Mouse (Mus musculus) CH12.LX (cell line): Measurements from ENCODE around the gene Hivep2. TPM values are rescaled to one million over a fixed set of nuclear protein-coding genes. Genes with fewer than 3 reads are reported as not detected.

ENCODE experiments used
- DNase-seq: peaks from one replicate; pipeline ENCODE4 v3.0.0-alpha.2; 2013; ENCODE audit errors: extremely low read depth
- H3K27ac ChIP-seq: 2 replicates; pipeline ENCODE4 v1.5.1; 2012; ENCODE audit warnings: low read depth, mild to moderate bottlenecking, control low read depth, moderate library complexity; ENCODE audit not compliant: insufficient read depth
- H3K27me3 ChIP-seq: replicated peaks from 2 replicates; pipeline ENCODE3; 2012; ENCODE audit warnings: inconsistent platforms
- H3K36me3 ChIP-seq, 2 experiments: replicated peaks in 1 of 2; 2 replicates each; pipeline versions ENCODE3 to v1.6.1; 2012; ENCODE audit warnings: inconsistent platforms in 1 of 2, low read length in 1 of 2, mild to moderate bottlenecking in 1 of 2, mixed read lengths in 1 of 2, moderate library complexity in 1 of 2; ENCODE audit not compliant: control insufficient read depth in 1 of 2, insufficient read depth in 1 of 2
- H3K4me1 ChIP-seq, 2 experiments: 2 replicates each; pipeline ENCODE4 v1.6.1; 2012; ENCODE audit warnings: inconsistent platforms in 1 of 2, moderate library complexity in 1 of 2; ENCODE audit not compliant: insufficient read depth in 2 of 2, control insufficient read depth in 1 of 2
- H3K4me2 ChIP-seq: 2 replicates; pipeline ENCODE4 v1.6.1; 2012; ENCODE audit warnings: low read depth, mild to moderate bottlenecking, control low read depth; ENCODE audit not compliant: poor library complexity, insufficient read depth, severe bottlenecking
- H3K4me3 ChIP-seq, 3 experiments: fragments of 150-350 bp in 1 of 3; sonication (generic) in 1 of 3; replicated peaks in 1 of 3; 2 replicates each; pipeline versions ENCODE3 to v1.5.1; 2011 to 2012; ENCODE audit warnings: low read depth in 2 of 3, low read length in 2 of 3, mild to moderate bottlenecking in 2 of 3, moderate library complexity in 2 of 3, control low read depth in 1 of 3, improper control_type of control experiment in 1 of 3, inconsistent platforms in 1 of 3, mixed read lengths in 1 of 3; ENCODE audit not compliant: poor library complexity in 1 of 3
- H3K79me2 ChIP-seq: replicated peaks from 2 replicates; pipeline ENCODE4 v1.6.1; 2012; ENCODE audit warnings: mild to moderate bottlenecking, moderate library complexity; ENCODE audit not compliant: control insufficient read depth, poor library complexity, insufficient read depth, severe bottlenecking; ENCODE audit errors: extremely low read depth
- H3K9ac ChIP-seq: 2 replicates; pipeline ENCODE4 v1.6.1; 2012; ENCODE audit warnings: low read depth, mild to moderate bottlenecking, control low read depth, moderate library complexity; ENCODE audit not compliant: insufficient read depth
- H3K9me3 ChIP-seq: replicated peaks from 2 replicates; pipeline ENCODE3; 2012; ENCODE audit warnings: low read length, inconsistent platforms, mixed read lengths
- CTCF ChIP-seq, 2 experiments: IDR thresholded peaks in 1 of 2; conservative IDR thresholded peaks in 1 of 2; 2 replicates each; pipeline ENCODE4 v1.5.1; 2011 to 2012; ENCODE audit warnings: low read depth in 2 of 2, low read length in 2 of 2, improper control_type of control experiment in 1 of 2, inconsistent platforms in 1 of 2, mild to moderate bottlenecking in 1 of 2, moderate library complexity in 1 of 2
- ELF1 ChIP-seq: IDR thresholded peaks from 2 replicates; pipeline ENCODE4 v1.6.1; 2014; ENCODE audit warnings: low read depth, mild to moderate bottlenecking, inconsistent platforms, low read length, improper control_type of control experiment
- ETS1 ChIP-seq: conservative IDR thresholded peaks from 2 replicates; pipeline ENCODE4 v1.6.1; 2012; ENCODE audit warnings: low read depth, mild to moderate bottlenecking, inconsistent platforms, low read length, improper control_type of control experiment, moderate library complexity
- GABPA ChIP-seq: IDR thresholded peaks from 2 replicates; pipeline ENCODE4 v1.6.1; 2012; ENCODE audit warnings: low read depth, low read length, improper control_type of control experiment, inconsistent platforms; ENCODE audit not compliant: insufficient replicate concordance
- JUN ChIP-seq: IDR thresholded peaks from 2 replicates; pipeline ENCODE4 v1.6.1; 2011; ENCODE audit warnings: low read depth, mild to moderate bottlenecking, low read length, improper control_type of control experiment, moderate library complexity; ENCODE audit not compliant: insufficient read depth
- JUND ChIP-seq: conservative IDR thresholded peaks from 2 replicates; pipeline ENCODE4 v1.6.1; 2011; ENCODE audit warnings: low read depth, low read length, improper control_type of control experiment
- MAFK ChIP-seq: IDR thresholded peaks from 2 replicates; pipeline ENCODE4 v1.6.1; 2011; ENCODE audit warnings: low read length, improper control_type of control experiment; ENCODE audit not compliant: insufficient replicate concordance
- MAZ ChIP-seq: IDR thresholded peaks from 2 replicates; pipeline ENCODE4 v1.6.1; 2012; ENCODE audit warnings: low read depth, mild to moderate bottlenecking, inconsistent platforms, low read length, improper control_type of control experiment, moderate library complexity
- MEF2A ChIP-seq: IDR thresholded peaks from 2 replicates; pipeline ENCODE4 v1.6.1; 2014; ENCODE audit warnings: low read depth, mild to moderate bottlenecking, inconsistent platforms, low read length, improper control_type of control experiment, borderline replicate concordance
- MXI1 ChIP-seq: IDR thresholded peaks from 2 replicates; pipeline ENCODE4 v1.6.1; 2011; ENCODE audit warnings: mild to moderate bottlenecking, low read depth, low read length, improper control_type of control experiment
- NELFE ChIP-seq: IDR thresholded peaks from 2 replicates; pipeline ENCODE4 v1.6.1; 2011; ENCODE audit warnings: low read depth, low read length, improper control_type of control experiment
- NRF1 ChIP-seq: IDR thresholded peaks from 2 replicates; pipeline ENCODE4 v1.6.1; 2014; ENCODE audit warnings: low read depth, mild to moderate bottlenecking, inconsistent platforms, low read length, improper control_type of control experiment, moderate library complexity
- POLR2AphosphoS2 ChIP-seq: IDR thresholded peaks from 2 replicates; pipeline ENCODE4 v1.6.1; 2011; ENCODE audit warnings: low read depth, low read length, improper control_type of control experiment
- RAD21 ChIP-seq: IDR thresholded peaks from 2 replicates; pipeline ENCODE4 v1.6.1; 2011; ENCODE audit warnings: low read depth, mild to moderate bottlenecking, low read length, improper control_type of control experiment, moderate library complexity
- RCOR1 ChIP-seq: conservative IDR thresholded peaks from 2 replicates; pipeline ENCODE4 v1.6.1; 2012; ENCODE audit warnings: low read depth, mild to moderate bottlenecking, inconsistent platforms, low read length, improper control_type of control experiment
- SIN3A ChIP-seq: IDR thresholded peaks from 2 replicates; pipeline ENCODE4 v1.6.1; 2012; ENCODE audit warnings: low read length, improper control_type of control experiment, inconsistent platforms
- TBP ChIP-seq: conservative IDR thresholded peaks from 2 replicates; pipeline ENCODE4 v1.6.1; 2011; ENCODE audit warnings: low read depth, low read length, improper control_type of control experiment
- TCF12 ChIP-seq: IDR thresholded peaks from 2 replicates; pipeline ENCODE4 v1.6.1; 2014; ENCODE audit warnings: low read depth, mild to moderate bottlenecking, inconsistent platforms, low read length, improper control_type of control experiment
- USF1 ChIP-seq: IDR thresholded peaks from 2 replicates; pipeline ENCODE4 v1.6.1; 2014; ENCODE audit warnings: low read depth, mild to moderate bottlenecking, inconsistent platforms, low read length, improper control_type of control experiment
- ZMIZ1 ChIP-seq: IDR thresholded peaks from 2 replicates; pipeline ENCODE4 v1.6.1; 2012; ENCODE audit warnings: low read depth, mild to moderate bottlenecking, inconsistent platforms, low read length, improper control_type of control experiment
- ZNF384 ChIP-seq: IDR thresholded peaks from 2 replicates; pipeline ENCODE4 v1.6.1; 2012; ENCODE audit warnings: low read depth, low read length, improper control_type of control experiment, inconsistent platforms
- dilution Hi-C: fragments of 300-500 bp; cut with MboI; formaldehyde crosslinking; loops from 2 replicates; pipeline ENCODE4 v1.14.3; 2020; ENCODE audit warnings: low sequenced_read_pairs; ENCODE audit not compliant: extremely low pct_unique_long_range_greater_than_20kb, extremely low pct_ligation_motif_present
- in situ Hi-C: fragments of 300-500 bp; cut with MboI; formaldehyde crosslinking; loops from 3 replicates; pipeline ENCODE4 v1.14.3; 2019; ENCODE audit warnings: low sequenced_read_pairs, low pct_ligation_motif_present, low pct_unique_long_range_greater_than_20kb, mixed read lengths
- polyA plus RNA-seq: library from polyadenylated mRNA; unstranded; fragments of >175 nt; gene quantifications from 2 replicates; pipeline ENCODE4 v1.2.1, GENCODE M21; 2012; ENCODE audit warnings: low read depth; ENCODE audit not compliant: insufficient read length
- total RNA-seq, 2 experiments: library from RNA; depleted of rRNA; stranded (reverse); fragments of 300-350 nt in 1 of 2; fragments of >200 nt in 1 of 2; gene quantifications; 2 replicates each; pipeline ENCODE4 v1.2.3; 2012 to 2014

Hivep2 gene
- total and polyA plus RNA-seq, 3 experiments, result 0.59 to 2.7 (median 1.4) TPM

GRCm38 (mm10) chr10:14050586-14050985 is 84.7 kb downstream of the Hivep2 start:
- Histone ChIP-seq H3K36me3 (no peaks in the 10 kb centered on the region), H3K4me1 (peaks cover 11 to 44% of the 10 kb centered on the region in 2 experiments), H3K27me3 (no peaks in the 10 kb centered on the region), H3K4me2 (peak overlapping the region; percentile 34; the same call in 1 of the 2 replicates), H3K27ac (no peak overlapping the region), H3K79me2 (0 out of 2 replicates have a peak, but pooled peaks cover 2% of the 10 kb centered on the region), H3K4me3 (no peak overlapping the region), H3K9ac (peak overlapping the region; percentile 49), H3K9me3 (no peaks in the 10 kb centered on the region)
- TF ChIP-seq MXI1 (no peak), GABPA (no peak), CTCF (conservative IDR thresholded peaks at IDR 0.05 in 1 of 2, IDR thresholded peaks at IDR 0.05 in 1 of 2; ENCODE audit: low read depth in 2 of 2, low read length in 2 of 2) (no peak), JUN (no peak), MEF2A (no peak), MAFK (no peak), ELF1 (no peak), ZNF384 (no peak), MAZ (no peak), NRF1 (no peak), TCF12 (no peak), ZMIZ1 (no peak)
- in situ Hi-C loops (no loop called here), dilution Hi-C loops (no loop called here)
- no peak for DNase-seq

DNA sequence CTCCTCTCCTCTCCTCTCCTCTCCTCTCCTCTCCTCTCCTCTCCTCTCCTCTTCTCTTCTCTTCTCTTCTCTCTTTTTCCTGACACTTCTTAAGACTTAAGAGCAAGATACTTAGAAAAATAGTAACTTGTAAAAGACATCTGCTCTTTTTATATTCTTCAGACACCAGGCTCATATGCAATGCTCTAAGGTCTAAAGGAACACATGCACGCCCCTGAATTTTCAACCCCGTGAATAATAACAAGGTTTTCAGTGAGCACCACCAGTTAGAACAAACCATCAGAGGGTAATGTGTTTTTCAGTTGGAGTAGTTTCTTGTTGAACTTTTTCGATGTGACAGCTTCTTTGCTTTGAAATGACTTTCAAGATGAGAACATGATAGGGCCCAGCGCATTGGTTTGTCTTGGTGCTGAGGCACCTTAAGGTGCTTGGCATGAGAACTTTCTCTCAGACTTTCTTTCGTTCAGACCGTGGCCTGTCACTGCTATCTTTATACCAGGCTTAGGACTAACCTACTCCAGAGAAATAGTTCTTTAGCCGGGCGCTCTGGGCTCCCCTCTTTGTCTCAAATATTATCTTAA is 86.3 kb downstream of the Hivep2 start:
- Histone ChIP-seq H3K27me3 (no peaks in the 10 kb centered on the region), H3K4me2 (peak overlapping the region; percentile 35; the same call in 1 of the 2 replicates), H3K4me1 (peaks cover 15 to 46% of the 10 kb centered on the region in 2 experiments), H3K9ac (no peak overlapping the region; the same call in 1 of the 2 replicates), H3K4me3 (no peak overlapping the region), H3K36me3 (no peaks in the 10 kb centered on the region), H3K9me3 (no peaks in the 10 kb centered on the region), H3K27ac (no peak overlapping the region), H3K79me2 (0 out of 2 replicates have a peak, but pooled peaks cover 2% of the 10 kb centered on the region)
- TF ChIP-seq NELFE (no peak), POLR2AphosphoS2 (no peak), JUND (no peak), RAD21 (no peak), GABPA (no peak), TBP (no peak), RCOR1 (no peak), MAFK (no peak), USF1 (no peak), ZNF384 (no peak), SIN3A (no peak), MXI1 (no peak), ETS1 (no peak)
- in situ Hi-C loops, result no loop called here
- dilution Hi-C loops, result no loop called here
- DNase-seq, result no peak
